Mouse (Mus musculus) embryo, embryonic 11 days (tissue): ENCODE measurements around the gene Wfikkn1.
A peak's percentile ranks its signal among the peaks of the same experiment; 100 is the strongest.

Source experiments
- DNase-seq: peaks from one replicate; pipeline ENCODE4 v3.0.0-alpha.2; 2015

Gene Wfikkn1

DNA sequence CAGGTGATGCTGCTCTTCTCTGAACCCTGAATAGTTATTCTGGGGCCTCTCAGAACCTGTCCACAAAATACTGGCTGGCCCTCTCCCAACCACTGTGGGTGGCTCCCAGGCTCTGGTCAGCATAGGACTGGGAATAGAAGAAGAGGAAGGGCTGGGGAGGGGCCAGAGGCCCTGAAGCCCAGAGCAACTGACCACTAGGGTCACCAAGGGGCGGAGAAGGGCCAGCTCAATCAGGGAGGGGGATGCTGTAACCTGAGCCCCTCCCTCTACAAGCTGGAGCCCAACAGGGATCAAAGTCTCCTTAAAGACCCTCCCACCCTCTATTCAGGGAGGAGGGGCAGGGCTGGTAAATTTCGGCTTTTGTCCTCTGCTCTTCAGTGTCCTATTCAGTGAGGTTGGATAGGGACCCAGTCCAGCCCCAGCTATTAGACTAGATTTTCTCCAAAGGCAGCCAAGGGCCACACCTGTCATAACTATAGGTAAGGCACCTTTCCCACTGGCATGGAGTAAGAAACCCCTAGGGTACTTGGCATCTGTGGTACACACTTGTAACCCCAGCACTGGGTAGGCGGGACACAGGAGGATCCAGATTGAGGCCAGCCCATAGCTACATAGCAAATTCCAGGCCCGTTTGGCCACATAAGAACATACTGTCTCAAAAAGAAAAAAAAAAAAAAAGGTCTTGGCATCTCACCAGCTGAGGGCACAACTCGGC is at the start of gene Wfikkn1:
Gene Wfikkn1, minus strand, starts transcription at position 663 of the 715 bp plus-strand sequence.
- DNase-seq = peak; percentile 65

GRCm38 (mm10) chr17:25925348-25925747 is 44.7 kb upstream of the Wfikkn1 start:
- DNase-seq = no peak

- DNase-seq = no peak
Observed at GRCm38 (mm10) chr17:25922120-25922519, 41.5 kb upstream of the Wfikkn1 start.

- DNase-seq = peak; percentile 98
Observed at GRCm38 (mm10) chr17:25919786-25920642, 39.4 kb upstream of the Wfikkn1 start.

GRCm38 (mm10) chr17:25919144-25919785 is 38.6 kb upstream of the Wfikkn1 start, which contains the start of gene Rab40c:
Gene Rab40c, minus strand, starts transcription at chr17:25919727.
- DNase-seq = peak; percentile 52

GRCm38 (mm10) chr17:25918037-25918750 is 37.5 kb upstream of the Wfikkn1 start:
- no peak for DNase-seq

GRCm38 (mm10) chr17:25916931-25917647 is 36.4 kb upstream of the Wfikkn1 start:
- no peak for DNase-seq

DNA sequence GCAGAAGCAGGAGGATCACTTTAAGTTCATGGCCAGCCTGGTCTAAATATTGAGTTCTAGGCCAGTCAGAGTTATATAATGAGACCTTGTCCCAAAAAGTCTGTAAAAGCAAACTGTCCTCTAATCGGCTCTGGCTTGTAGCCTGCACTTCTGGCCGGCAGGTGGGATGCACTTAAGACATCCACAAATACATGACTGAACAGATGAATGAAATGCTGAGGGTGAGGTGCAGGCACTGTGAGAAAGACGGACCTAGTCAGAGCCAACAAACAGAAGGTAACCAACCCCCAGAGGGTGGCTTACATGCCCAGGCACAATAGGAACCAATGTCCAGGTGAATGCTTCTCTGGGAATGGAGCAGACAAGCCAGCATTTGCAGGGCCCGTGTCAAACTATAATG is 33.6 kb upstream of the Wfikkn1 start:
- no peak for DNase-seq

GRCm38 (mm10) chr17:25913877-25914275 is 33.2 kb upstream of the Wfikkn1 start:
- DNase-seq = no peak

DNA sequence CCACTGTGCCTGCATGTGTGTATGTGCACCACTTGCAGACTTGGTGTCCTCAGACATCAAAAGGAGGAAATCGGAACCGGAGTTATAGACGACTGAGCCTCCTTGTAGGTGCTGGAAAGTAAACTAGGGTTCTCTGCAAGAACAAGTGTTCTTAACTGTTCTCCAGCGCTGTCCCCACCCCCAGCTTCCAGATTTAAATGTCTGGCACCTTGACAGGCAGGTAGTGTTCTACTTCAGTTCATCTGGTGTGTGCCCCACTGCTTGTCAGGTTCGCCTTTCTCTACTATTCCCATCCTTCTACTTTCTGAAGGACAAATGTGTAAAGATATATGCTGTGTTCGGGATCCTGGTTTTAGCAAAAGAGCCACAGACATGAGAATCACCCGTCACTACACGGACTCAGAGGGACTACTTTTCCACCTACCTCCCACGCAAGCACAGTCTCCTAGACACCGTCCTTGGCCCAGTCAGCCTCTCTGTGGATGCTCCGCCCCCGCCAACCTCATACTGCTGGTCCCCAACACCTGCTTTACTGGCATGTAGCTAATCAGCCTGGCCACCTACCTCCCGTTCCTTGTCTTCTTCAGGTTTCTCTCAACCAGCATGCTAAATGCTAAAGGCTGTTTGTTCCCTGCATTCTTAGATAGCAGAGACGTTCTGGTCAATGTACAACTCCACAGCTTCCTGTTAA is 32.7 kb upstream of the Wfikkn1 start:
- DNase-seq = no peak

DNA sequence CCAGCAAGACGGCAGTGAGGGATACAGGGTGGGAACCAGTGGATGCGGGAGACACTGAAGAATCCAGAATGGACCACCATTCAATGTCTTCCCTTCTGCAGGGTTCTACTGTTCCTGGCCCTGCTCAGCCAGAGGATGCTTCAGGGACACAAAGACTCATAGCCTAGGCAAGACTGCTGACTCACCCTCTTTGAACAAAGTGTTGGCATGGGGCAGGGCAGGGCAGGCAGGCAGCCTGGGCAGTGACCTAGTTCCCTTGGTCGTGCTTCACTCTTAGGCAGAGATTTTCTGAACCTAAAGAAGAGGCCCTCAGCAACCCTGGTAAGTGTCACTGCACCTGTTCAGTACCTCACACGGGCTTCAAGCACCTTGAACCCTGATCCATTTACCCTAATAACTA is 31.2 kb upstream of the Wfikkn1 start:
- DNase-seq = no peak

- DNase-seq = no peak
Observed at GRCm38 (mm10) chr17:25907640-25908039, 27.0 kb upstream of the Wfikkn1 start.

DNA sequence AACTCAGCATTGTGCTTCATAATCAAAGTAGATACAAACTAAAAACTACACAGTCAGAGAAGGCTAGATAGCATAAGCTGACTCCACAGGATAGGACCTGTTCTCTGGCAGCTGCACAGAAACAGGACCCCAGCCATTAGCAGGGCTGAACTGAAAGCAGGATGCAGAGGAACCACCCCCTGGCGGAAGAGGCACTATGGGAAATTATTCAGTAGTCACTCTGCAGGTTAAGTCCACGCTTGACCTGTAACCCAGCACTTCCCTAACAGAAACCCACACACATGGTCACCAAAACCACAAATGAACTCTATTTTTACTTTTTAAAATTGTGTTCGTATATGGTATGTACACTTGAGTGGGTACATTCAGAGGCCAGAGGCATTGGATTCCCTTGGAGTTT is 22.4 kb upstream of the Wfikkn1 start:
- DNase-seq = no peak

- DNase-seq = no peak
Observed at GRCm38 (mm10) chr17:25900193-25900592, 19.5 kb upstream of the Wfikkn1 start.

GRCm38 (mm10) chr17:25895891-25896290 is 15.2 kb upstream of the Wfikkn1 start:
- DNase-seq = no peak

- no peak for DNase-seq
Observed at GRCm38 (mm10) chr17:25895415-25895814, 14.8 kb upstream of the Wfikkn1 start.

DNA sequence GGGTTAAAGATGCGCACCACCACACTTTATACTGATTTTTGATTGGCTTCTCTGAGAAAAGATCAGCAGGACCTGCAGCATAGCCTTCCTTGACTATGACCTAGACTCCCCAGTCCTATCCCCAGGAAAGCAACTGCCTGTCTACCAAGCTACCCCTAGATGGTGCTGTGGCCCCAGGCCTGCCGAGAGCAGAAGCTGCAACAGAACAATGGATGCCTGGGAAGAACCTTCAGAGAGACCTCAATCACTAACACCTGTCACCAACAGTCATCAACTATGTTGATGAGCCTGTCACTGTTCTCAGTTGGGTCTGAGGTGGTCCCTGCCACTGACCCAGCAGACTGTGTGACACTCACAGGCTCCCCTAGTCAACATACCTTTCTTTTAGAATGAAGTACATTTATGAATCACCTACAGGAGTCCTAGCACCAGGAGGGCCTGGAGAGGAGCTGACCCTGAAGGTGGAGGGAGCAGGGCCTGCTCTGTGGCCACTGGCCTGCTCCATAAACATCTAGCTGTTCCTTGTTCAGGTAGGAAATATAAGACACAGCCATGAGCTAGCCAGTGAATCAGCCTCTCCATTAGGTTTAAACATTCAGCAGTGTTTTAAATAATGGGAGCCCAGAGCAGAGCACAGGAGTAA is 13.4 kb upstream of the Wfikkn1 start:
- peak; percentile 82 for DNase-seq

- DNase-seq = no peak
Observed at GRCm38 (mm10) chr17:25888837-25889236, 8.2 kb upstream of the Wfikkn1 start.

DNA sequence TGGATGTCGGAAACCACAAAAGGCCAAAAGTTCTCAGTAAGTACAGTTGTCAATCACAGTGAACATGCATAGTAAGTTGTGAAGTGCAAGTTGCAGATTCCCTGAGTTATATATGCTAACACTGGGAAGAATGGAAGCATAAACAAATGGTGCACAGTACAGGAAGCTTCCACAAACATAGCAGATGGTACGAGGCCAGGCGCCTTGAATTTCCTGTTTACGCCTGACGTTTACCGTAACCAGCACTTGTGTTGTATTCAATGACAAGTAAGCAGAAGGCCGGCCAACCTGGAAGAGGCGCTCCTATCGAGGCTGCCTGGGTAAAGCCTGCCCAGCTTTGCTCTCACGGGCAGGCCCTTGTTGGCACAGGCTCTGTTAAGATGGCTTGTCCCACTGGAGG is 6.8 kb upstream of the Wfikkn1 start:
- DNase-seq = no peak

DNA sequence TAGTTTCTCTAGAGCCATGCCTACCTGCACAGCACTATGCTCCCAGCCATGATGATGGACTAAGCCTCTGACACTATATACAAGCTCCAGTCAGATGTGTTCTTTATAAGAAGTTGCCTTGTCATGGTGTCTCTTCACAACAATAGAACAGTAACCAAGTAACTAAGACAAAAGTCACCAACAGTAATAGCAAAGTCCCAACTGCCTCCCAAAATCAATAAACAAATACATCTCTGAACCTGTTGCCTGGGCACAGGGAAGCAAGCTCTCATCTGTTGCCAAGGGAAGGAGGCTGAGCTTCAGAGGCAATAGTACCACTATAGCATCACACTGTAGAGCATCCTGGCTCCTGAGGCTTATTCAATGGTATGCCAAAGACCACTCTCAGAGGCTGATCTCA is 6.1 kb upstream of the Wfikkn1 start:
- no peak for DNase-seq

GRCm38 (mm10) chr17:25885636-25886035 is 5.0 kb upstream of the Wfikkn1 start:
- peak; percentile 55 for DNase-seq
